Mouse (Mus musculus) midbrain, embryonic 16.5 days (tissue): Measurements from ENCODE around the gene Rad9a. TPM values are rescaled to one million over a fixed set of nuclear protein-coding genes. Genes with fewer than 3 reads are reported as not detected.
"Not testable (repeated sequence)": the region's sequence is repeated elsewhere in the genome, so short reads cannot be mapped to it uniquely, and the experiment has no call there.

Experiments
- ATAC-seq: fragments of 200-750 bp; cut with Nextera tagmentation; 2 replicates; pipeline ENCODE4 v1.8.0; 2017; ENCODE audit warnings: moderate TSS enrichment
- H3K27ac ChIP-seq: fragments of 300-500 bp; sonication (generic); 2 replicates; pipeline ENCODE4 v1.5.1; 2014; ENCODE audit warnings: mild to moderate bottlenecking, low read length, mixed read lengths
- H3K27me3 ChIP-seq: fragments of 300-500 bp; sonication (generic); 2 replicates; pipeline ENCODE4 v1.6.1; 2014; ENCODE audit warnings: low read depth, low read length, mixed read lengths; ENCODE audit not compliant: control insufficient read depth, insufficient read depth
- H3K36me3 ChIP-seq: fragments of 300-500 bp; sonication (generic); 2 replicates; pipeline ENCODE4 v1.6.1; 2014; ENCODE audit warnings: mild to moderate bottlenecking, low read length, moderate library complexity, mixed read lengths; ENCODE audit not compliant: control insufficient read depth, insufficient read depth
- H3K4me1 ChIP-seq: fragments of 300-500 bp; sonication (generic); 2 replicates; pipeline ENCODE4 v1.6.1; 2014; ENCODE audit warnings: mild to moderate bottlenecking, low read length, mixed read lengths; ENCODE audit not compliant: control insufficient read depth, insufficient read depth
- H3K4me2 ChIP-seq: fragments of 300-500 bp; sonication (generic); 2 replicates; pipeline ENCODE4 v1.6.1; 2014; ENCODE audit warnings: mild to moderate bottlenecking, low read length, mixed read lengths
- H3K4me3 ChIP-seq: fragments of 300-500 bp; sonication (generic); 2 replicates; pipeline ENCODE4 v1.5.1; 2014; ENCODE audit warnings: low read depth, mild to moderate bottlenecking, low read length, moderate library complexity, mixed read lengths
- H3K9ac ChIP-seq: fragments of 300-500 bp; sonication (generic); 2 replicates; pipeline ENCODE4 v1.6.1; 2014; ENCODE audit warnings: low read depth, low read length, mixed read lengths
- H3K9me3 ChIP-seq: fragments of 300-500 bp; sonication (generic); replicated peaks from 2 replicates; pipeline ENCODE4 v1.6.1; 2014; ENCODE audit warnings: mild to moderate bottlenecking, low read length, mixed read lengths; ENCODE audit not compliant: control insufficient read depth, poor library complexity, severe bottlenecking
- WGBS: fragments of 180-500 bp; shearing (Covaris S2); extraction: QIAGEN DNeasy Blood & Tissue Kit; methylation state at CpG from one replicate; pipeline ENCODE4 v1.1.7; 2014; 5-methylcytosine and 5-hydroxymethylcytosine counted together
- polyA plus RNA-seq: library from polyadenylated mRNA; unstranded; fragments of >200 nt; fragmentation: Nextera tagmentation; extraction: Ambion mirVana; gene quantifications from 2 replicates; pipeline ENCODE4 v1.2.1, GENCODE M21; 2015

Rad9a gene
- polyA plus RNA-seq = 24.1 and 25.0 TPM in 2 replicates

DNA sequence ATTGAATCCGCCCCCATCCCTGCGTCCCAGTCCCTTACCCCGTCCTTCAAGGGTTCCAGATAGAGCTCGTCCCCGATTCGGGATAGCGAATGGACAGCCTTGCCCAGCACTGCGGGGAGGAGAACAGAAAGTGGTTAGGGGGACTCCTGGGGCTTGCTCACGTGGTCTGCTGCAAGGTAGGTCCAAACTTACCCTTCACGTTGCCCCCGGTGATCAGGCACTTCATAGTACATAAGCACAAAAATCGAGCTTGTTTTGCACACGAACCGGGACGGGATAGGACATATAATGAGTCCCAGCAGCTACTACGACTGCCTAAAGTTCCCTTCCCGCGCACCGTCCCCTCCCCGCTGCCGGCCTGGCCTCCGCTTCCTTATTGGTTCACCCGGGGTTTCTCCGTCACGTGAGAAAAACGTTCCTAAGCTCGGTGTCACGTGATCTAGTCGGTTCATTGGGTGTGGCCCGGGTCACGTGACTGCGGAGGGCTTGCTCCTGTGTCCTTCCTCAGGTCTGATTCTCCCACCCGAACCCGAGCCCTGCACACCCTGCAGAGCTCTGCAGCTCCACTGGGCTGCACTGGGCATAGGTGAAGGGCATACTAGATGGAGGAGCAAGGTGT is at the start of gene Rad9a:
Rad9a (minus strand) TSS at position 372 of the 619 bp plus-strand sequence.
- under 1% methylated on average over 34 of the region's 34 CpGs for WGBS
- H3K27ac ChIP-seq = peak within 1 kb of the TSS; percentile 70; the same call in 1 of the 2 replicates
- H3K9ac ChIP-seq = peak within 1 kb of the TSS; percentile 85
- H3K4me2 ChIP-seq = peak within 1 kb of the TSS; percentile 97
- H3K27me3 ChIP-seq = peaks cover 2% of the 10 kb centered on the region
- H3K4me3 ChIP-seq = peak within 1 kb of the TSS; percentile 57
- H3K9me3 ChIP-seq = no peaks in the 10 kb centered on the region
- peaks cover 23% of the 10 kb centered on the region for H3K4me1 ChIP-seq
- ATAC-seq = peak; percentile 88
- peaks cover 7% of the 10 kb centered on the region; the same call in 1 of the 2 replicates for H3K36me3 ChIP-seq

DNA sequence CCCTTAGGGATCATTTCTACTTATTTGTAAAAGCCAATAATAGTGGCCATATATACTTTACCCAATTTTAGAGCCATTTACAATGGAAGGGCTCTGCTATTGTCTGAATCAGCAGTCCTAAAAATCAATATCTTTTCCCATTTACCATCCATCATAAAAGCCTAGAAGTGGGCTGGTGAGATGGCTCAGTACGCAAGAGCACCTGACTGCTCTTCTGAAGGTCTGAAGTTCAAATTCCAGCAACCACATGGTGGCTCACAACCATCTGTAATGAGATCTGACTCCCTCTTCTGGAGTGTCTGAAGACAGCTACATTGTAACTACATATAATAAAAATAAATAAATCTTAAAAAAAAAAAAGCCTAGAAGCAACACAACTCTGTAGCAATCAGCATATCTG is 47.2 kb upstream of the Rad9a start:
- not testable (repeated sequence) for H3K36me3 ChIP-seq, H3K27me3 ChIP-seq, H3K27ac ChIP-seq, H3K9ac ChIP-seq, H3K4me2 ChIP-seq, H3K9me3 ChIP-seq, ATAC-seq, H3K4me1 ChIP-seq, H3K4me3 ChIP-seq
- 71% methylated on average over 1 of the region's 1 CpGs for WGBS

DNA sequence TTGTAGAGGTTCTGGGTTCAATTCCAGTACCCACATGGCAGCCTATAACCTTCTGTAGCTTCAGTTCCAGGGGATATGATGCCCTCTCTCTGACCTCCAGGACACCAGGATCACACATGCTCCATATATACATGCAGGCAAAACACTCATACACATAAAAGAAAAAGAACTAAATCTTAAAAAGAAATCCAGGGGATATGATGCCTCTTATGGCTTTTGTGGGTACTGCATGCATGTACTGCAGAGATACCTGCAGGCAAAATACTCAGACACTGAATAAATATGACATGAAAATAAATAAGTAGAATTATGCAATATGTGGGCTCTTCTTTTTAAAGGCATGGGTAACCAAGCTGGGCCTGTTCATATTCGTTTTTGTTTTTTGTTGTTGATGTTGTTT is 45.5 kb upstream of the Rad9a start:
- no peak overlapping the region for H3K4me2 ChIP-seq
- no peaks in the 10 kb centered on the region for H3K9me3 ChIP-seq
- H3K9ac ChIP-seq = no peak overlapping the region
- no peak overlapping the region for H3K27ac ChIP-seq
- ATAC-seq = no peak
- no peaks in the 10 kb centered on the region for H3K4me1 ChIP-seq
- H3K4me3 ChIP-seq = no peak overlapping the region
- no peaks in the 10 kb centered on the region for H3K36me3 ChIP-seq
- no peaks in the 10 kb centered on the region for H3K27me3 ChIP-seq
- WGBS = 53% methylated on average over 1 of the region's 1 CpGs

DNA sequence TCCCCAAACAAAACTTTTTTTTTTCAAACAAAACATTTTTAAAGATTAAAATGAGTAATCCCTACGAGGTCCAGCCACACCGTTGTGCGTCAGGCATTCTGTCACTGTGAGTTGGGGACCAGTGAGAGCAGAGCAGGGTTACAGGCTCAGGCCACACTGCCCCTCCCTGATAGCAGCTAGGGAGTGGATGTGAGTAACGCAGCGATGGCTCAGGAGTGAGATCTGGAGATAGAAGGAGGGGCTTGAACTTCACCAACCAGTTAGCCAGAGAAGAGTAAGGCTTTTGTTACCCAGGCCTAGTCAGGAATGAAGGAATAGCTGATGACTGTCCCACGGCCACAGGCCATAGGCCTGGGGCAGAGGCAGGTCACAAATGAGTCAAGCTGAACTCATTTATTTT is 43.3 kb upstream of the Rad9a start:
- no peaks in the 10 kb centered on the region for H3K9me3 ChIP-seq
- no peak overlapping the region for H3K9ac ChIP-seq
- H3K36me3 ChIP-seq = no peaks in the 10 kb centered on the region
- H3K4me1 ChIP-seq = no peaks in the 10 kb centered on the region
- no peak for ATAC-seq
- H3K27ac ChIP-seq = no peak overlapping the region
- 84% methylated on average over 6 of the region's 6 CpGs for WGBS
- no peak overlapping the region for H3K4me3 ChIP-seq
- H3K27me3 ChIP-seq = no peaks in the 10 kb centered on the region
- H3K4me2 ChIP-seq = no peak overlapping the region

DNA sequence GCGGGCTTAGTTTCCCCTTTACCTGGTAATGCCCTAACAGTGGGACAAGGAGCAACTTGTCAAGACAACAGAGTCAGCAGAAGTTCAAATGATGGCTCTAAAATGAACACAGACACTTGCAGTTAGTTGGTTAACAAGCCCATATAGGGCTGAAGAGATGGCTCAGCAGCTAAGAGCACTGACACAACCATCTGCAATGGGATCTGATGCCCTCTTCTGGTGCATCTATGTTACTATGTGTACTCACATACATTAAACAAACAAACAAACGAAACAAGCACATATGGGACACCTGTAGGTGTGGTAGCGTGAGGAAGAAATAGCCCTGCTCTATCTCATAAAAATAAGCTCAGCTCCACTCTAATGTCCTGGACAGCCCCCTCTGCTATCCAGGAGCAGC is 41.0 kb upstream of the Rad9a start:
- no peaks in the 10 kb centered on the region for H3K36me3 ChIP-seq
- no peak overlapping the region for H3K4me3 ChIP-seq
- H3K4me2 ChIP-seq = no peak overlapping the region
- no peak for ATAC-seq
- no peaks in the 10 kb centered on the region for H3K4me1 ChIP-seq
- no peak overlapping the region for H3K27ac ChIP-seq
- no peak overlapping the region for H3K9ac ChIP-seq
- no peaks in the 10 kb centered on the region for H3K9me3 ChIP-seq
- no peaks in the 10 kb centered on the region for H3K27me3 ChIP-seq
- 69% methylated on average over 3 of the region's 3 CpGs for WGBS

DNA sequence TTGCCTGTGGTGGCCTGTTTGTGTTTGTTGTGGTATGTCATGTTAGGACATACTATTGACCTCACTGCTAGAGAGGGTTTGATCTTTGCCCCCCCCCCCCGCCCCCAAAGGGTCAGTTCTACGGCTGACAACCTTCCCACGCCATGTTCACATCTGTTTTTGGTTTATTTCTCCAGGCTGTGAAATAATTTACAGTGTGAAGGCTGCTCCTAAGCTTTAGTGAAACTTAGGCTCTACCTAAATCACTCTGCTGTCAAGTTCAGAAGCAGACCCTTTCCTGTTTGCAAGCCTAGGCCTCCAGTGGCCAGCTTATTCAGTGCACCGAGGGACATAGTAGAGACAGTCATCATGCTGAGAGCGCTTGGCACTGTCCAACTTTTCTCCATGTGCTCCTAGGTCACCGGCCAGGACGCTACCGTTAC is 38.8 kb upstream of the Rad9a start:
- ATAC-seq = no peak
- Histone ChIP-seq H3K9ac (no peak overlapping the region), H3K27ac (no peak overlapping the region), H3K36me3 (no peaks in the 10 kb centered on the region), H3K4me1 (no peaks in the 10 kb centered on the region), H3K9me3 (no peaks in the 10 kb centered on the region), H3K4me3 (no peak overlapping the region), H3K27me3 (no peaks in the 10 kb centered on the region), H3K4me2 (no peak overlapping the region)
- WGBS = 81% methylated on average over 8 of the region's 8 CpGs

DNA sequence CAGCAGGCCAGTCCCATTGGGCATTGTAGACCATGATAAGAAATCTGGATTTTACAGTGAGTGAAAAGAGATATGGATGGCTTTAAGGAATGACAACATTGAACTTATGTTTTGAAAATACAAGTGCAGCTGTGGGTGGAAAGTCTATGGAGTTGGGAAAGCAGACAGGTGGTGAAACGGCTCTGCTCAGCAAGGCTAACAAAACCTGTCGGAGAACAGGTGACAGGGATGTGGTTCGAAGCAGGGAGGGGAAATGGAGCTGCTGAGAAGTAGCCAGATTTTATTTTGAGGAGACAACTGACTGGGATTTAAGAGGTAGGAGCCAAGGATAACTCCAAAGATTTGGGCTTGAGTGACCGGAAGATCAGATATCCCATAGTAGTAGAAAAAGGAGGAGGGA is 33.1 kb upstream of the Rad9a start:
- Histone ChIP-seq H3K4me1 (peaks cover 11% of the 10 kb centered on the region), H3K9ac (no peak overlapping the region), H3K4me3 (no peak overlapping the region), H3K36me3 (no peaks in the 10 kb centered on the region), H3K4me2 (no peak overlapping the region), H3K27me3 (peaks cover 5% of the 10 kb centered on the region; the same call in 1 of the 2 replicates), H3K9me3 (no peaks in the 10 kb centered on the region), H3K27ac (no peak overlapping the region)
- no peak for ATAC-seq
- 70% methylated on average over 4 of the region's 4 CpGs for WGBS

DNA sequence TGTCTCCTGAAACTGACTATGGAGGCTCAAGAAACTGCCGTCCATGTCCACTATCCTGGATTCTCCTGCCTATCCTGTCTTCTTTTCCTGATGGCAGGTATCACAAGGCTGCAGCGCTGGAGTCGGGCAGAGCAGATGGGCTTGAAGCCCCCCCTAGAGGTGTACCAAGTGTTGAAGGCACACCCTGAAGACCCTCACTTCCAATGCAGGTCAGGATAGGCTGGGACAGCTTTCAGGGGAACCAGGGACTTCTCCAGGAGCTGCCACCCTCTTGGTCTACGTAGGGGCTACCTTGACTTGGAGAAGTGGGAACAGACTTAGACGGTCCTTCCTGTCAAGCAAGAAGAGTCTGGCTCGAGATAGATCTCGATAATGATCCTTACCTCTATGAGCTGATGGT is 31.2 kb upstream of the Rad9a start:
- peaks cover 11% of the 10 kb centered on the region for H3K4me1 ChIP-seq
- no peak overlapping the region; the same call in 1 of the 2 replicates for H3K4me3 ChIP-seq
- H3K9me3 ChIP-seq = no peaks in the 10 kb centered on the region
- H3K4me2 ChIP-seq = peak overlapping the region; percentile 83
- peaks cover 5% of the 10 kb centered on the region; the same call in 1 of the 2 replicates for H3K27me3 ChIP-seq
- 80% methylated on average over 7 of the region's 7 CpGs for WGBS
- no peaks in the 10 kb centered on the region for H3K36me3 ChIP-seq
- ATAC-seq = no peak
- H3K27ac ChIP-seq = no peak overlapping the region
- H3K9ac ChIP-seq = peak overlapping the region; percentile 75; the same call in 1 of the 2 replicates

DNA sequence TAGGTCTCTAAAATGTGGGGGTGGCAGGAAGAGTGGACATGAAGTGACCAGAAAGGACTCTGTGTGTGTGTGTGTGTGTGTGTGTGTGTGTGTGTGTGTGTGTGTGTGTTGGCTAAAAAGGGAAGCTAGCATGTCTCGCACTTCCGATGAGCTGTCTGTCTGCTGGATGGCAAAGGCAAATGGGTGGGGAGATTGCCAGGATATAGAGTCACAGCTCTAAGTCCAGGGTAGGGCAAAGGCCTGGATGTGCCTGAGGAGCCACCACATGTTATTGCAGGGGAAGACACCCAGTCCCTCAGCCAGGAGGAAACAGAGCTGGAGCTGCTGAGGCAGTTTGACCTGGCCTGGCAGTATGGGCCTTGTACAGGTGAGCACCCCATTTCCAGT is 30.7 kb upstream of the Rad9a start:
- Histone ChIP-seq H3K27me3 (peaks cover 5% of the 10 kb centered on the region; the same call in 1 of the 2 replicates), H3K9me3 (no peaks in the 10 kb centered on the region), H3K27ac (peak overlapping the region; percentile 76; the same call in 1 of the 2 replicates), H3K4me1 (peaks cover 11% of the 10 kb centered on the region), H3K9ac (peak overlapping the region; percentile 75), H3K36me3 (no peaks in the 10 kb centered on the region), H3K4me3 (peak overlapping the region; percentile 64), H3K4me2 (peak overlapping the region; percentile 83)
- ATAC-seq = peak; percentile 37; the same call in 1 of the 2 replicates
- WGBS = 24% methylated on average over 2 of the region's 2 CpGs
